Mouse (Mus musculus): Measurements from ENCODE around the gene Zbtb24. TPM values are rescaled to one million over a fixed set of nuclear protein-coding genes. Genes with fewer than 3 reads are reported as not detected.
"Not testable (repeated sequence)": the region's sequence is repeated elsewhere in the genome, so short reads cannot be mapped to it uniquely, and the experiment has no call there.

Zbtb24 gene
- polyA plus RNA-seq, 1 experiment from 2014 or later, result 23.6 TPM

GRCm38 (mm10) chr10:41504996-41505395 is 54.8 kb downstream of the Zbtb24 start:
- H3K27me3 ChIP-seq, result no peaks in the 10 kb centered on the region
- H3K27ac ChIP-seq, result no peak overlapping the region
- no peaks in the 10 kb centered on the region for H3K4me1 ChIP-seq (replicated peaks)
- no peaks in the 10 kb centered on the region for H3K9me3 ChIP-seq
- H3K9ac ChIP-seq (replicated peaks), result no peak overlapping the region
- no peak overlapping the region for H3K4me2 ChIP-seq
- ATAC-seq (ENCODE audit: insufficient number of reproducible peaks, insufficient read depth, low FRiP score, low TSS enrichment, low read depth), result no peak
- H3K36me3 ChIP-seq, result no peaks in the 10 kb centered on the region
- H3K4me3 ChIP-seq (replicated peaks), result no peak overlapping the region
- 92% methylated on average over 1 of the region's 1 CpGs for WGBS

- not testable (repeated sequence) for H3K9ac ChIP-seq (replicated peaks); H3K4me2 ChIP-seq; H3K27ac ChIP-seq; ATAC-seq (ENCODE audit: insufficient number of reproducible peaks, insufficient read depth, low FRiP score, low TSS enrichment, low read depth); H3K4me1 ChIP-seq (replicated peaks); H3K4me3 ChIP-seq (replicated peaks); H3K9me3 ChIP-seq; H3K36me3 ChIP-seq; H3K27me3 ChIP-seq
- WGBS, result 3% methylated on average over 3 of the region's 3 CpGs
Measured at GRCm38 (mm10) chr10:41505446-41505845, 55.3 kb downstream of the Zbtb24 start.

- ATAC-seq (ENCODE audit: insufficient number of reproducible peaks, insufficient read depth, low FRiP score, low TSS enrichment, low read depth), result no peak
Measured at GRCm38 (mm10) chr10:41509160-41509559, 59.0 kb downstream of the Zbtb24 start.

GRCm38 (mm10) chr10:41514301-41514700 is 64.1 kb downstream of the Zbtb24 start:
- Histone ChIP-seq H3K27me3 (no peaks in the 10 kb centered on the region), H3K4me2 (no peak overlapping the region), H3K27ac (no peak overlapping the region), H3K4me1 (replicated peaks) (no peaks in the 10 kb centered on the region), H3K9me3 (no peaks in the 10 kb centered on the region), H3K4me3 (replicated peaks) (no peak overlapping the region), H3K36me3 (no peaks in the 10 kb centered on the region), H3K9ac (replicated peaks) (no peak overlapping the region)
- no peak for ATAC-seq (ENCODE audit: insufficient number of reproducible peaks, insufficient read depth, low FRiP score, low TSS enrichment, low read depth)
- 78% methylated on average over 4 of the region's 4 CpGs for WGBS

More at GRCm38 (mm10) chr10:41509160-41509559, 59.0 kb downstream of the Zbtb24 start:
- Histone ChIP-seq H3K9me3 (no peaks in the 10 kb centered on the region), H3K27ac (no peak overlapping the region), H3K9ac (replicated peaks) (no peak overlapping the region), H3K4me3 (replicated peaks) (no peak overlapping the region), H3K4me1 (replicated peaks) (no peaks in the 10 kb centered on the region), H3K36me3 (no peaks in the 10 kb centered on the region), H3K27me3 (no peaks in the 10 kb centered on the region), H3K4me2 (no peak overlapping the region)
- WGBS, result 41% methylated on average over 2 of the region's 2 CpGs

GRCm38 (mm10) chr10:41514921-41515320 is 64.7 kb downstream of the Zbtb24 start:
- Histone ChIP-seq H3K4me3 (replicated peaks) (no peak overlapping the region), H3K27me3 (no peaks in the 10 kb centered on the region), H3K9me3 (no peaks in the 10 kb centered on the region)

More at GRCm38 (mm10) chr10:41514921-41515320, 64.7 kb downstream of the Zbtb24 start:
- no peak overlapping the region for H3K27ac ChIP-seq
- H3K4me1 ChIP-seq (replicated peaks), result no peaks in the 10 kb centered on the region
- ATAC-seq (ENCODE audit: insufficient number of reproducible peaks, insufficient read depth, low FRiP score, low TSS enrichment, low read depth), result no peak
- no peak overlapping the region for H3K4me2 ChIP-seq
- H3K9ac ChIP-seq (replicated peaks), result no peak overlapping the region
- no peaks in the 10 kb centered on the region for H3K36me3 ChIP-seq

Other genes with a start within 250 kb of the Zbtb24 start
- gene Fig4, start 147.1 kb upstream of the Zbtb24 start, polyA plus RNA-seq (2016; fragmentation: Nextera tagmentation; extraction: Ambion mirVana), result 12.9 and 15.1 TPM in 2 replicates
- 0.03 and 0.05 TPM in 2 replicates for gene Ak9, start 146.4 kb upstream of the Zbtb24 start, polyA plus RNA-seq (2016; fragmentation: Nextera tagmentation; extraction: Ambion mirVana)
- gene Mical1, start 25.9 kb downstream of the Zbtb24 start, polyA plus RNA-seq (2016; fragmentation: Nextera tagmentation; extraction: Ambion mirVana), result 64.2 and 72.3 TPM in 2 replicates
- gene Smpd2, start 40.0 kb downstream of the Zbtb24 start, polyA plus RNA-seq (2016; fragmentation: Nextera tagmentation; extraction: Ambion mirVana), result 64.3 and 64.7 TPM in 2 replicates
- gene Ppil6, start 40.1 kb downstream of the Zbtb24 start, polyA plus RNA-seq (2016; fragmentation: Nextera tagmentation; extraction: Ambion mirVana), result 0.60 and 0.64 TPM in 2 replicates
- 170 and 176 TPM in 2 replicates for gene Cd164, start 69.0 kb downstream of the Zbtb24 start, polyA plus RNA-seq (2016; fragmentation: Nextera tagmentation; extraction: Ambion mirVana)

Measured in limb, embryonic 12.5 days (tissue).